In the genomic region with DNA sequence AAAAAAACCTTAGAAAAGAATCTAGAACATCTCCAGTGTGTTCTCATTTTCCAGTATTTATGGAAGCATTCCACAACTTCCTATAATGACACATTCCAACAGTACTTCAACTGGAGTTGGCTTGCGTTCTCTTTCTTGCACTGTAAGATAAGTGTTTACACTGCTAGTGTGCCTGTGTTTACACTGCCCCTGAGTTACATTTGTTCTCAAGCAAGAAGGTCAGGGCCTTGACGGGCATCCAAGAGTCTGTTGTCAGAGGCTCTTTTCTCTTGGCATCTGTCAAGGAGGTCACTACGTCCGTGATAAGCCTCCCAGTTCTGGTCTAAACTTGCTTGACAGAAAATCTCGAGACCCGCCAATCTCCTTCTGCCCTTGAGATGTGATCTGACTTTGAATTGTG, we compare ENCODE assay signal across 13 mouse cellular contexts.
DNase-seq lines count a peak whose midpoint lies in the region; ATAC-seq and TF ChIP-seq lines count a peak whose summit lies in the region.
"Had no signal": no experiment of that assay in that cellular context is flagged by ENCODE, and none has a peak within 500 bp of the region (broad histone marks: within the 10 kb centered on the region; RNA-seq: fewer than 3 reads in every experiment).

No protein-coding gene starts in this region.

- 4% methylated on average over 6 of the region's 6 CpGs for WGBS in lung, embryonic 16.5 days
- WGBS in thymus, adult 2 months = 88% methylated on average over 6 of the region's 6 CpGs

- H3K27ac ChIP-seq in lung, embryonic 16.5 days (ENCODE audit: low read length) = no peak overlapping the region
- no peak overlapping the region for H3K27ac ChIP-seq in thymus, adult 2 months (ENCODE audit: control insufficient read depth, insufficient read depth, low read length)
- H3K27ac ChIP-seq: embryonic facial prominence, embryonic 10.5 days; hindbrain, embryonic 10.5 days; liver, embryonic 14.5 days had no signal

- H3K4me3 ChIP-seq in lung, embryonic 16.5 days (ENCODE audit: low read length) = no peak overlapping the region
- no peak overlapping the region for H3K4me3 ChIP-seq in thymus, adult 2 months (ENCODE audit: control insufficient read depth, insufficient read depth, low read length)
- H3K4me3 ChIP-seq: embryonic facial prominence, embryonic 10.5 days; hindbrain, embryonic 10.5 days had no signal

- no peak overlapping the region for H3K9ac ChIP-seq in lung, embryonic 16.5 days (ENCODE audit: low read length)
- H3K9ac ChIP-seq: liver, embryonic 14.5 days had no signal

- DNase-seq in frontal cortex, postnatal 36 days (ENCODE audit: low spot score in 2 of 2) = no peak
- DNase-seq in 3T3-L1 (ENCODE audit: low read depth, low spot score) = peak; percentile 48
- peak; percentile 30 to 47 for DNase-seq in heart, adult 9 months (ENCODE audit: low spot score in 2 of 2)
- no peak for DNase-seq in thymus, adult 18-20 months
- DNase-seq in thymus, adult 2 months = no peak
- no peak for DNase-seq in thymus, postnatal 36 days
- DNase-seq: right cerebral cortex, postnatal 4 days had no signal

- TF ChIP-seq POLR2A in thymus, adult 2 months (IDR thresholded peaks at IDR 0.05; ENCODE audit: control insufficient read depth, extremely low read depth, insufficient read depth, low read length, poor library complexity) = no peak

- no peak overlapping the region for H3K4me2 ChIP-seq in lung, embryonic 16.5 days (ENCODE audit: low read depth, low read length)

- no peaks in the 10 kb centered on the region for H3K9me3 ChIP-seq in lung, embryonic 16.5 days (ENCODE audit: control insufficient read depth, low read length)
- H3K9me3 ChIP-seq: embryonic facial prominence, embryonic 10.5 days; hindbrain, embryonic 10.5 days had no signal

- no peak for TF ChIP-seq CTCF in thymus, adult 2 months (IDR thresholded peaks at IDR 0.05; ENCODE audit: borderline replicate concordance, control insufficient read depth, extremely low read depth, insufficient read depth, low read length, poor library complexity)

- no peaks in the 10 kb centered on the region for H3K36me3 ChIP-seq in lung, embryonic 16.5 days (ENCODE audit: control insufficient read depth, insufficient read depth, low read length)
- H3K36me3 ChIP-seq in thymus, adult 2 months (ENCODE audit: control insufficient read depth, insufficient read depth, low read length) = no peaks in the 10 kb centered on the region
- H3K36me3 ChIP-seq: embryonic facial prominence, embryonic 10.5 days; hindbrain, embryonic 10.5 days had no signal

- peak; percentile 50 for ATAC-seq in frontal cortex, adult (ENCODE audit: low TSS enrichment)
- ATAC-seq in lung, embryonic 16.5 days (ENCODE audit: low read depth) = peak; percentile 96
- ATAC-seq: forebrain, embryonic 14.5 days had no signal

- H3K4me1 ChIP-seq in lung, embryonic 16.5 days (replicated peaks; ENCODE audit: control insufficient read depth, insufficient read depth, low read length) = peaks cover 10% of the 10 kb centered on the region
- no peaks in the 10 kb centered on the region for H3K4me1 ChIP-seq in thymus, adult 2 months (replicated peaks; ENCODE audit: control insufficient read depth, insufficient read depth, low read length)

- peaks cover 6% of the 10 kb centered on the region for H3K27me3 ChIP-seq in lung, embryonic 16.5 days (ENCODE audit: control insufficient read depth, insufficient read depth, low read depth, low read length)
- no peaks in the 10 kb centered on the region for H3K27me3 ChIP-seq in thymus, adult 2 months (ENCODE audit: control insufficient read depth, insufficient read depth, low read length)

Comparison
In these comparisons a context has a peak if more than half of its experiments do, and no peak if none do; other contexts are left out.
1. DNase-seq: peak in 3T3-L1 (single experiment) and heart, adult 9 months (2 of 2); none in frontal cortex, postnatal 36 days (0 of 2), thymus, adult 18-20 months (0 of 2), thymus, adult 2 months (single experiment) and thymus, postnatal 36 days (0 of 2).